Mouse (Mus musculus): Measurements from ENCODE around the gene Got1.

The Got1 gene

DNA sequence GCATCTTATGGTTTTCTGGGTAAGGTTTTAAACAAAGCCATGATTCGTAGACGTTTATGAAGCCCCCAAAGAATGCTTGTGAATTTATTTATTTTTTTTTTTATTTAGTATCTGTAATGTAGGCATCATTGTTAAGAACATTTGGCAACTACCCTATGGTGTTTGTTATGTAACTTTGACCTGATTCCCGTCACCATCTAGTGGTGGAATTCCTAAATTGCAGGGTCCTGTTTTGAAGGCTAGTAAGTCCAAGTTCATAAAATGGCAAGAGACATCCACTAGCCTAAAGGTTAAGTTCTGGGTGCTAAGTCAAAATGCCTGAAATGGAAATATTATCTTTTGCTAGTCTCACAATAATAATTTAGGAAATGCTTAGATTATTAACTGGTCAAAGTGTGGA, 37.0 kb downstream of the Got1 start:
- DNase-seq (ENCODE audit: low spot score in 2 of 2): no peak

DNA sequence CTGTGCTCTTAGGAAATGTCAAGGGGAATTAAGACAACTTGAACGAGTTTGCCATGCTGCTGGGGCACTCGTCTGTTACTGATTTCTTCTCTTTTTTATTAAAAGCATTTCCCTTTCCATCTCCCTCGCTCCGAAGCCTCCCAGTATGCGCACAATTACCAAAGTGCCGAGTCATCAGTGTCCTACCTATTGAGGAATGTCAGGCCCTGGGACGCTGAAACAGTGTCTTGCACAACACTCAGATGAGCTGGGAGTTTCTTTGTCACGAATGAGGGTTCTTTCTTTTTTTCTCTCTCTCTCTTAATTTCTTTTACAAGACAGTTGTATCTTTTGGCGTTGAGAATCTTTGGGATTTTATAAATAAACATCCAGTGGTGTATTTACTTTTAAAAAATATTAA, 43.9 kb downstream of the Got1 start:
- DNase-seq (ENCODE audit: low spot score in 2 of 2): no peak

- no peak for DNase-seq (ENCODE audit: low spot score in 2 of 2)
Observed at GRCm38 (mm10) chr19:43479431-43479830, 45.0 kb downstream of the Got1 start.

DNA sequence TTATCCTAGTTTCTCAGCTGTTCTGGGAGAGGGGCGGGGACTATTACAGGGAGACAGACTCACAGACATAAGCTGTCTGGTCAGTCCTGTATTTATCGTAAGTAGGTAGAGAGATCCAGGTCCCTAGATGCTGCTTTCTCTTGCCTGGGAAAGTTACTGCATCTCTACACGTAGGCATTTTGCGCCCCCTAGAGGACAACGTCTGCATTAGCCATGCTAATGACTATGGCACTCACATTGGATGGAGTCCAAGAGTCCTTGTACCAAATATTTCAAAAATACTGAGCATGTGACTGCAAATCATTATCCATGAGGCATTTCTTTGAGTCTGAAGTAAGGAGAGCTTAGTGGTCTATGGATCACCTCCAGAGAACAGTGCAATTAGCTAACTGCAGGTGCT, 45.5 kb downstream of the Got1 start:
- peak in 1 of 2 experiments; percentile 36 for DNase-seq (ENCODE audit: low spot score in 2 of 2)

GRCm38 (mm10) chr19:43477436-43477835, 47.0 kb downstream of the Got1 start:
- DNase-seq (ENCODE audit: low spot score in 2 of 2): no peak

DNA sequence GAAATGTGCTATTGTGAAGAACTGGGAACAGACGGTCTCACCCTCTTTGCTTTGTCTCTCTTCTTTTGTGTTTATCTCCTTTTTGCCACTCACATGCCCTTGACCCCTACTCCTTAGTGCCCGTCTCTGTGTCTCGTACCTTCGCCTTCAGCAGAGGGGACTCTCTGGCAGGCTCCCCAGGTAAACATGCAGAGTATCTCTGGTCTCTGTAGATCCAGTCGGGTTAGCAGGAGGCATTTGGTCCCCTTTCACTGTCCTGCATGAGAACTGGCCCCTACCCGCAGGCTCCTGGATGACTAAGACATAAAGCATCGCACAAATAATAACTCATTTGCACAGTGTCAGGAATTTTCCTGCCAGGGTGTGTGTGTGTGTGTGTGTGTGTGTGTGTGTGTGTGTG, 48.3 kb downstream of the Got1 start:
- DNase-seq (ENCODE audit: low spot score in 2 of 2): no peak

- no peak for DNase-seq (ENCODE audit: low spot score in 2 of 2)
Observed at GRCm38 (mm10) chr19:43475642-43476041, 48.8 kb downstream of the Got1 start.

GRCm38 (mm10) chr19:43472781-43473180, 51.6 kb downstream of the Got1 start:
- DNase-seq (ENCODE audit: low spot score in 2 of 2): no peak

GRCm38 (mm10) chr19:43472331-43472730, 52.1 kb downstream of the Got1 start:
- no peak for DNase-seq (ENCODE audit: low spot score in 2 of 2)

DNA sequence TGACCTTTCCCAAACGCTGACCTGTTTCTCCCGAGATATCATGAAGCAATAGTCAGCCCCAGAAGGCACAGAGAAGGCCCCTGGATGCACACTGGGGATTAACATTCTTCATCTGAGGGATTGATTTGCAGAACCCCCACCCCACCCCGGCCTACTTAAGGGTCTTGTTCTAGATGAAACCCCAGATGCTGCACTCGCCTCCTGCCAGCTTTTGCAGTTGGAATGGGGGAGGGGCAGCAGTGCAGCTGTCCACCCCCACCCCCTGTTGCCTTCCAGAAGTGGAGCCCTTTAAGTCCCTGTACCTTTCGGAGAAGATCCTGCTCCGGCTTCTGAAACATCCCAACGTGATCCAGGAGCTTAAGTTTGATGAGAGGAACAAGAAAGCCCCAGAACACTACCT, 55.1 kb downstream of the Got1 start:
- DNase-seq (ENCODE audit: low spot score in 2 of 2): no peak

GRCm38 (mm10) chr19:43467927-43468685, 56.3 kb downstream of the Got1 start:
- no peak for DNase-seq (ENCODE audit: low spot score in 2 of 2)

GRCm38 (mm10) chr19:43465601-43466255, 58.7 kb downstream of the Got1 start:
- DNase-seq (ENCODE audit: low spot score in 2 of 2): no peak

- DNase-seq (ENCODE audit: low spot score in 2 of 2): no peak
Observed at GRCm38 (mm10) chr19:43465076-43465475, 59.3 kb downstream of the Got1 start.

DNA sequence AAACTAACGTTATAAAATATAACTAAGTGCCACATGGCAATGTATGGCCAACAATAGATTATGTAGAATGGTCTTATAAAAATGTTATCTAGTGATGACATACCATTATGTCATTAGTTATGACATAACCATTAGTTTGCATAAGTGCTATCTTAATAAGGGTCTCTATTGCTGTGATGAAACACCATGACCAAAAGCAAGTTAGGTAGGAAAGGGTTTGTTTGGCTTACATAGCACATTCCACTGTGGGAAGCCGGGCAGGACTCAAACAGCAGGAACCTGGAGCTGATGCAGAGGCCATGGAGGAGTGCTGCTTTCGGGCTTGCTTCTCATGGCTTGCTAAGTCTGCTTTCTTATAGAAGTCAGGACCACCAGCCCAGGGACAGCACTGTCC, 60.1 kb downstream of the Got1 start:
- no peak for DNase-seq (ENCODE audit: low spot score in 2 of 2)

DNA sequence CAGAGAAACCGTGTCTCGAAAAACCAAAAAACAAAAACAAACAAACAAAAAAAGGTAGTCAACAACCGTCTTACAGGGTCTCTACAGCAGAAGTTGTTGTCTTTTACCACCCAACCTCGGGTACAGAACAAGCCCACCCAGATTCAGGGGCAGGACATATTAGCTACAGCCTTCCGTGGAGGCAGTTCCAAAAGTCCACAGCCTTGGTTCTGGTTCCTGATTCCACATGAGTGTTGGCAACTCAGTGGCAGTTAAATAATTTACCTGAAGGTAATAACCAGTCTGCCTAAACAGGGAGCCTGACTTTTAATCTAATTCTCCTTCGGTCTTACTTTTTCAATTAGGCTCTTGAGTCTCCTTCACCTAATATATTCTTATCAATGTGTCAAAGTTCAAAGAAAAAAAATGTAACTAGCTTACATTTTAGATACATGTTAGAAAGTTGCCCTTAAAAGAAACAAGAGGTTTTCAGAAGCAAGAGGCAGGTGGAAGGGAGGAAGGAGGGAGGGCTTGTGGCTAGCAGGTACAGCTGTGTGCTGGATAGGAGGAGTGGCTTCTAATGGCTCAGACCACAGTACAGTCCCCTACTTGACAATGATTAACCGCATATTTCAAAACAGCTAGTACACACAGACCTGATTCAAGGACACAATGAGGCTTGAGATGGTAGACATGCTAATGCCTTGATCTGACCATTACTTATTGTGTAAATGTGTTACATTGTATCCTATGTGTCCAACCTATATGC, 60.7 kb downstream of the Got1 start:
- no peak for DNase-seq (ENCODE audit: low spot score in 2 of 2)

GRCm38 (mm10) chr19:43462141-43462540, 62.3 kb downstream of the Got1 start:
- DNase-seq (ENCODE audit: low spot score in 2 of 2): no peak

DNA sequence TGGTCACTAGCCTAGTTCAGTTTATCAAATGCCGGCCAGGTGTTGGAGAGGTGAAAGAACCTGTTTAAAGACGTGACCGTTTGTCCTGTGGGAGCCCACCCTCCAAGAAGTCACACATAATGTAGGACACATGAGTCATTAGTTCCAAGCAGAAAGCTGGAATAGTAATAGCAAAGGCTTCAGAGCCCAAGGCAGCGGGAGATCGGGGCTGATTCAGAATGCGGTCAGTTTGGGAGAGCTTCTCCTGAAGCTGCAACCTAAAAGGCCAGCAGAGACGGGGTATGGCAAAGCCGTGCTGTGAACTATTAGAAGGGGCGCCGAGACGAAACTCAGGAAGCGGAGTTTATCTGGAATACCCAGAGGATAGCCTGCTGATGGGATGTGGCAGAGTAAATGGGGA, 63.9 kb downstream of the Got1 start:
- DNase-seq (ENCODE audit: low spot score in 2 of 2): no peak

DNA sequence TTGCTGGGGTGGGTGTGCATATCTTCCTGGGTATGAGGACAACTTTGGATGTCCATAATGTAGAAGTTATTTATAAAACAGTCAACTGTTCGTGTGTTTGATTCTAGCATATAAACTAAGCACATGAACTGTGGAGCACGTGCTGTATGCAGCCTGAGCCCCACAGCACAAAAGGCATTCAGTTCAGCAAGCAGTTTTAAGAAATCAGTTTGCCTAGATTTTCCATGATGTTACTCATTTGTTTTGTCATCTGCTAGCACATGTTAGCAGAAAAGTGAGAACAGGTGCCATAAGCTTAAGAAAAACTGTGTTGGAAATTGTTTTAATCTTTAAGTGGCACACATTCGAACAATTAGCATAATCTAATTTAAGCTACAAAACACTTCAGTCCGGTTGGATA, 64.5 kb downstream of the Got1 start:
- no peak for DNase-seq (ENCODE audit: low spot score in 2 of 2)

- DNase-seq (ENCODE audit: low spot score in 2 of 2): no peak
Observed at GRCm38 (mm10) chr19:43453025-43453424, 71.4 kb downstream of the Got1 start.

DNA sequence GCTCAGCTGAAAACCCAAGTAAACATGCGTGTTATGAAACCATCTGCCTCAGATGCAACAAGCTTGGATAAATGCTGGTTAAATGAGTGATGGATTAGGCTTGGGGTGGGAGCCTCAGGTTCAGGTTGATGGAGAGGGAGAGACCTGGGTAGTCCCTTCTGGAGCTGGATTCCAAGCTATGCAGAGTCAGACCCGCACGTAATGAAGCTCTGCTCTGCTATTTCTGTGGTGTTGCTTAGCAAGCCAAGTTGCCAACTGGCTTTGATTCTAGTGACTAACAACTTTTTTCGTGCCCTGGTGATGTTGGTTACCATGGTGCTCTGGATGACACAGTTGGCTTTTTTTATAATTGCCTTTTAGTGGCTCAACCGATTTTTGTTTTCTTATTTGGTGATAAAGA, 72.2 kb downstream of the Got1 start:
- peak in 1 of 2 experiments; percentile 46 for DNase-seq (ENCODE audit: low spot score in 2 of 2)

GRCm38 (mm10) chr19:43451563-43451962, 72.8 kb downstream of the Got1 start:
- DNase-seq (ENCODE audit: low spot score in 2 of 2): no peak
